Mouse (Mus musculus): Measurements from ENCODE around the gene Klhl12. TPM values are rescaled to one million over a fixed set of nuclear protein-coding genes. Genes with fewer than 3 reads are reported as not detected.
"Not testable (repeated sequence)": the region's sequence is repeated elsewhere in the genome, so short reads cannot be mapped to it uniquely, and the experiment has no call there.

Klhl12 gene
- polyA plus RNA-seq, 1 experiment, result 7.7 TPM

DNA sequence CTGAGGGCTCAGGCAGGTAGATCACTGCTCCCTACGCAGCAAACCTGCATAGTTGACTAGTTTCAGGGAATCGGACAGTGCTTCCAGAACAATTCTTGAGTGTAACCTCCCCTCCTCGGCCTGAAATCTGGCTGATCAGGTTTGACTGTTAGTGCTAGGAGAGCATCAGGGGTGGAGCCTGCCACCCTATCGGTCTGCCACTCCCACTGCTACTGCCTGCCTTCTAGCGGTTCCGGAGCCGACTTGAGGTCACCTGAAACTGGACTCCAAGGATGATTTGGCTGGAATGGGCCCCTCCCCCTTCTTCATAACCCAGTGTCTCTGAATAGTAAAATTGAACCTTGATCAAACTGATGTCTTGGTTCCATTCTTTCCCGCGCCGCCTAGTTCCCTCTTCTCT lies 22.3 kb upstream of the Klhl12 start:
- Histone ChIP-seq H3K27ac (ENCODE audit: control insufficient read depth, insufficient read depth, low read length) (no peak overlapping the region), H3K4me1 (replicated peaks; ENCODE audit: control insufficient read depth, insufficient read depth, low read length) (0 out of 2 replicates have a peak, but pooled peaks cover 2% of the 10 kb centered on the region), H3K4me3 (ENCODE audit: control insufficient read depth, insufficient read depth, low read length) (no peak overlapping the region), H3K36me3 (ENCODE audit: control insufficient read depth, insufficient read depth, low read length) (peaks cover 31% of the 10 kb centered on the region), H3K27me3 (ENCODE audit: control insufficient read depth, insufficient read depth, low read length) (no peaks in the 10 kb centered on the region)
- TF ChIP-seq POLR2A (IDR thresholded peaks at IDR 0.05; ENCODE audit: control insufficient read depth, extremely low read depth, insufficient read depth, low read length, poor library complexity), result no peak
- no peak for TF ChIP-seq CTCF (IDR thresholded peaks at IDR 0.05; ENCODE audit: borderline replicate concordance, control insufficient read depth, extremely low read depth, insufficient read depth, low read length, poor library complexity)
- no peak for DNase-seq
- 93% methylated on average over 10 of the region's 10 CpGs for WGBS

DNA sequence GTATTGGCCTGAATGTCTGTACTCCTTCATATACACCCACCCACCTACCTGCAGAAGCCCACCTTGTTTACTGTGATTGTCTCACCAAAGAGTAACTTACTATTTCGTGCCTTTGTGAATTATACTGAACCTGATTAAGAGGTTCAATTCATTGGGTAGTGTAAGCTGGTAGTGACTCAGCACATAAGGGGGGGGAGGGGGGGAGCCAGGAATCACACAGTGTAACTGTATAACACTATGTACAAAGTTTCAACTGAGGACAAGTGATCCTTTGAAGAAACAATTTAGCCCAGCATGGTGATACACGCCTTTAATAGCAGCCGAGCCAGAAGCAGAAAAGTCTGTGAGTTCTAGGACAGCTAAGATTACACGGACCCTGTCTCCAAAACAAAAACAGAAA lies 21.9 kb upstream of the Klhl12 start:
- DNase-seq, result no peak
- no peak for TF ChIP-seq POLR2A (IDR thresholded peaks at IDR 0.05; ENCODE audit: control insufficient read depth, extremely low read depth, insufficient read depth, low read length, poor library complexity)
- TF ChIP-seq CTCF (IDR thresholded peaks at IDR 0.05; ENCODE audit: borderline replicate concordance, control insufficient read depth, extremely low read depth, insufficient read depth, low read length, poor library complexity), result no peak
- WGBS, result 92% methylated on average over 4 of the region's 4 CpGs
- Histone ChIP-seq H3K27ac (ENCODE audit: control insufficient read depth, insufficient read depth, low read length) (no peak overlapping the region), H3K27me3 (ENCODE audit: control insufficient read depth, insufficient read depth, low read length) (no peaks in the 10 kb centered on the region), H3K36me3 (ENCODE audit: control insufficient read depth, insufficient read depth, low read length) (peaks cover 27% of the 10 kb centered on the region), H3K4me3 (ENCODE audit: control insufficient read depth, insufficient read depth, low read length) (no peak overlapping the region), H3K4me1 (replicated peaks; ENCODE audit: control insufficient read depth, insufficient read depth, low read length) (0 out of 2 replicates have a peak, but pooled peaks cover 2% of the 10 kb centered on the region)

DNA sequence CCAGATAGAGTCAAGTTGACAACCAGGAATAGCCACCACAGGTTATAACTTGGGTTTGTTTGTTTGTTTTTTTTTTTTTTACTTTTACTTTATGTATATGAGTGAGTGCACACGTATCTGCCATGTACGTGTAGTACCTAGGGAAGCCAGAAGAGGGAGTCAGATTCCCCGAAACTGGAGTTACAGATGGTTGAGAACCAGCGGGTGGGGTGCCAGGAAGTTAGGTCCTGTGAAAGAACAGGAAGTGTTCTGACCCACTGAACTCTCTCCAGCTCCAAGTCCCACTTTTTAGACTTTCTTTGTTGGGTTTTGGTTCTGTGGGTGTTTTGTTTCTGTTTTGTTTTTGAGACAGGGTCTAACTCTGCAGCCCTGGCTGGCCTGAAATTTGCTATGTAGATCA lies 19.9 kb upstream of the Klhl12 start:
- H3K36me3 ChIP-seq (ENCODE audit: control insufficient read depth, insufficient read depth, low read length), result peaks cover 21% of the 10 kb centered on the region
- TF ChIP-seq CTCF (IDR thresholded peaks at IDR 0.05; ENCODE audit: borderline replicate concordance, control insufficient read depth, extremely low read depth, insufficient read depth, low read length, poor library complexity) (no peak), POLR2A (IDR thresholded peaks at IDR 0.05; ENCODE audit: control insufficient read depth, extremely low read depth, insufficient read depth, low read length, poor library complexity) (no peak)
- 0 out of 2 replicates have a peak, but pooled peaks cover 2% of the 10 kb centered on the region for H3K4me1 ChIP-seq (replicated peaks; ENCODE audit: control insufficient read depth, insufficient read depth, low read length)
- H3K4me3 ChIP-seq (ENCODE audit: control insufficient read depth, insufficient read depth, low read length), result no peak overlapping the region
- no peaks in the 10 kb centered on the region for H3K27me3 ChIP-seq (ENCODE audit: control insufficient read depth, insufficient read depth, low read length)
- WGBS, result 45% methylated on average over 4 of the region's 4 CpGs
- H3K27ac ChIP-seq (ENCODE audit: control insufficient read depth, insufficient read depth, low read length), result no peak overlapping the region
- DNase-seq, result peak; percentile 43

- TF ChIP-seq POLR2A (IDR thresholded peaks at IDR 0.05; ENCODE audit: control insufficient read depth, extremely low read depth, insufficient read depth, low read length, poor library complexity) (no peak), CTCF (IDR thresholded peaks at IDR 0.05; ENCODE audit: borderline replicate concordance, control insufficient read depth, extremely low read depth, insufficient read depth, low read length, poor library complexity) (no peak)
- Histone ChIP-seq H3K36me3 (ENCODE audit: control insufficient read depth, insufficient read depth, low read length) (no peaks in the 10 kb centered on the region), H3K4me1 (replicated peaks; ENCODE audit: control insufficient read depth, insufficient read depth, low read length) (0 out of 2 replicates have a peak, but pooled peaks cover 2% of the 10 kb centered on the region), H3K4me3 (ENCODE audit: control insufficient read depth, insufficient read depth, low read length) (no peak overlapping the region), H3K27me3 (ENCODE audit: control insufficient read depth, insufficient read depth, low read length) (no peaks in the 10 kb centered on the region), H3K27ac (ENCODE audit: control insufficient read depth, insufficient read depth, low read length) (no peak overlapping the region)
- 94% methylated on average over 6 of the region's 6 CpGs for WGBS
- no peak for DNase-seq
Measured at GRCm38 (mm10) chr1:134440437-134440836, 14.9 kb upstream of the Klhl12 start.

DNA sequence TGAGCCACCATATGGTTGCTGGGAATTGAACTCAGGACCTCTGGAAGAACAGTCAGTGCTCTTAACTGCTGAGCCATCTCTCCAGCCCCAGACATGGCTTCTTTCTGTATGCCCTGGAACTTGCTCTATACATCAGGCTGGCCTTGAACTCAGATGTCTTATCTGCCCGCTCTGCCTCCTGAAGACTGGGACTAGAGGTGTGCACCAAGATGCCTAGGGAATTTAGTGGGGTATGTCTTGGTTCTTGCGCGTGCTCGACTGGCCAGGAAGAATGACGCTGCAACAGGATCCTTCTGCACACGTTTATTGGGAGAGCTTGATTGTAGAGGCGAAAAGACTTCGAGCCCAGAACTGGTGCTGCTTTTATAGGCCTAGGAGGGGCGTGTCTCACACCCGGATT lies 13.6 kb upstream of the Klhl12 start:
- not testable (repeated sequence) for H3K36me3 ChIP-seq (ENCODE audit: control insufficient read depth, insufficient read depth, low read length); DNase-seq; H3K4me3 ChIP-seq (ENCODE audit: control insufficient read depth, insufficient read depth, low read length); H3K27me3 ChIP-seq (ENCODE audit: control insufficient read depth, insufficient read depth, low read length); H3K27ac ChIP-seq (ENCODE audit: control insufficient read depth, insufficient read depth, low read length); H3K4me1 ChIP-seq (replicated peaks; ENCODE audit: control insufficient read depth, insufficient read depth, low read length)
- 94% methylated on average over 7 of the region's 10 CpGs for WGBS

- TF ChIP-seq CTCF (IDR thresholded peaks at IDR 0.05; ENCODE audit: borderline replicate concordance, control insufficient read depth, extremely low read depth, insufficient read depth, low read length, poor library complexity), result no peak
- no peak overlapping the region for H3K4me3 ChIP-seq (ENCODE audit: control insufficient read depth, insufficient read depth, low read length)
- no peaks in the 10 kb centered on the region for H3K4me1 ChIP-seq (replicated peaks; ENCODE audit: control insufficient read depth, insufficient read depth, low read length)
- no peaks in the 10 kb centered on the region for H3K36me3 ChIP-seq (ENCODE audit: control insufficient read depth, insufficient read depth, low read length)
- 97% methylated on average over 3 of the region's 3 CpGs for WGBS
- no peaks in the 10 kb centered on the region for H3K27me3 ChIP-seq (ENCODE audit: control insufficient read depth, insufficient read depth, low read length)
- DNase-seq, result no peak
- H3K27ac ChIP-seq (ENCODE audit: control insufficient read depth, insufficient read depth, low read length), result no peak overlapping the region
Measured at GRCm38 (mm10) chr1:134442394-134442793, 12.9 kb upstream of the Klhl12 start.

- not testable (repeated sequence) for H3K27me3 ChIP-seq (ENCODE audit: control insufficient read depth, insufficient read depth, low read length); H3K4me1 ChIP-seq (replicated peaks; ENCODE audit: control insufficient read depth, insufficient read depth, low read length); H3K27ac ChIP-seq (ENCODE audit: control insufficient read depth, insufficient read depth, low read length); H3K4me3 ChIP-seq (ENCODE audit: control insufficient read depth, insufficient read depth, low read length); DNase-seq; H3K36me3 ChIP-seq (ENCODE audit: control insufficient read depth, insufficient read depth, low read length)
- WGBS, result 83% methylated on average over 1 of the region's 1 CpGs
Measured at GRCm38 (mm10) chr1:134443288-134443687, 12.0 kb upstream of the Klhl12 start.

Measured in thymus, adult 2 months (tissue).